Mouse (Mus musculus) fibroblast of lung, adult 2 months (primary cell): ENCODE measurements around the gene Zic2.
"Not testable (repeated sequence)": the region's sequence is repeated elsewhere in the genome, so short reads cannot be mapped to it uniquely, and the experiment has no call there.

Experiments used
- DNase-seq: peaks from one replicate; pipeline ENCODE4 v3.0.0-alpha.2; 2011; ENCODE audit warnings: low read depth

Gene Zic2

GRCm38 (mm10) chr14:122474891-122475556 lies at the start of gene Zic2:
Gene Zic2, plus strand, starts transcription at chr14:122475435.
- no peak for DNase-seq

GRCm38 (mm10) chr14:122426529-122427203 lies 48.6 kb upstream of the Zic2 start:
- DNase-seq = no peak

- no peak for DNase-seq
Measured at GRCm38 (mm10) chr14:122427204-122427560, 48.1 kb upstream of the Zic2 start.

- no peak for DNase-seq
Measured at GRCm38 (mm10) chr14:122427654-122428053, 47.6 kb upstream of the Zic2 start.

- no peak for DNase-seq
Measured at GRCm38 (mm10) chr14:122432558-122432957, 42.7 kb upstream of the Zic2 start.

GRCm38 (mm10) chr14:122434039-122434438 lies 41.2 kb upstream of the Zic2 start:
- no peak for DNase-seq

- no peak for DNase-seq
Measured at GRCm38 (mm10) chr14:122436850-122437249, 38.4 kb upstream of the Zic2 start.

- DNase-seq = no peak
Measured at GRCm38 (mm10) chr14:122449601-122450495, 25.4 kb upstream of the Zic2 start.

GRCm38 (mm10) chr14:122450496-122451382 lies 24.5 kb upstream of the Zic2 start, which contains the start of gene Gm5089:
Gene Gm5089, minus strand, starts transcription at chr14:122451115.
- no peak for DNase-seq

- DNase-seq = no peak
Measured at GRCm38 (mm10) chr14:122451551-122452145, 23.6 kb upstream of the Zic2 start.

- DNase-seq = no peak
Measured at GRCm38 (mm10) chr14:122452701-122453387, 22.4 kb upstream of the Zic2 start.

- DNase-seq = no peak
Measured at GRCm38 (mm10) chr14:122453388-122453995, 21.7 kb upstream of the Zic2 start.

GRCm38 (mm10) chr14:122453996-122454738 lies 21.1 kb upstream of the Zic2 start:
- DNase-seq = no peak

GRCm38 (mm10) chr14:122454901-122455561 lies 20.2 kb upstream of the Zic2 start:
- no peak for DNase-seq

- no peak for DNase-seq
Measured at GRCm38 (mm10) chr14:122455562-122455958, 19.7 kb upstream of the Zic2 start.

GRCm38 (mm10) chr14:122459332-122459731 lies 15.9 kb upstream of the Zic2 start:
- not testable (repeated sequence) for DNase-seq

- DNase-seq = no peak
Measured at GRCm38 (mm10) chr14:122459776-122460175, 15.5 kb upstream of the Zic2 start.

- DNase-seq = no peak
Measured at GRCm38 (mm10) chr14:122460226-122460625, 15.0 kb upstream of the Zic2 start.

GRCm38 (mm10) chr14:122461500-122461899 lies 13.7 kb upstream of the Zic2 start:
- DNase-seq = no peak
